9 mouse cellular contexts compared by ENCODE assay signal in genomic region chr9:56926025-56926360, GRCm38 (mm10). TPM values are rescaled to one million over a fixed set of nuclear protein-coding genes. Genes with fewer than 3 reads are reported as not detected.
DNase-seq lines count a peak whose midpoint lies in the region; ATAC-seq and TF ChIP-seq lines count a peak whose summit lies in the region.
"Had no signal": no experiment of that assay in that cellular context is flagged by ENCODE, and none has a peak within 500 bp of the region (broad histone marks: within the 10 kb centered on the region; RNA-seq: fewer than 3 reads in every experiment).

No protein-coding gene starts in this region.

- H3K9me3 ChIP-seq in forebrain, embryonic 10.5 days: peaks cover 8% of the 10 kb centered on the region; the same call in 1 of the 2 replicates
- no peaks in the 10 kb centered on the region for H3K9me3 ChIP-seq in forebrain, embryonic 16.5 days (ENCODE audit: control insufficient read depth, low read length)
- no peaks in the 10 kb centered on the region for H3K9me3 ChIP-seq in hindbrain, embryonic 14.5 days (ENCODE audit: control insufficient read depth, low read length)
- H3K9me3 ChIP-seq in liver, postnatal 0 days (ENCODE audit: low read length): peaks cover 4% of the 10 kb centered on the region; the same call in 1 of the 2 replicates

- H3K9ac ChIP-seq in forebrain, embryonic 16.5 days (replicated peaks; ENCODE audit: low read depth, low read length): no peak overlapping the region
- H3K9ac ChIP-seq in hindbrain, embryonic 14.5 days: no peak overlapping the region
- H3K9ac ChIP-seq in liver, postnatal 0 days (replicated peaks): no peak overlapping the region; the same call in 1 of the 2 replicates

- no peak for DNase-seq in forebrain, embryonic 10.5 days (ENCODE audit: extremely low spot score, low spot score)
- no peak for DNase-seq in layer of hippocampus, adult 2 months (ENCODE audit: low spot score in 2 of 2)
- no peak for DNase-seq in layer of hippocampus, adult 9-11 months
- DNase-seq in hindbrain, embryonic 14.5 days (ENCODE audit: low spot score): no peak
- DNase-seq in liver, postnatal 0 days: no peak
- DNase-seq: right cerebral cortex, adult 18-20 months had no signal

- peaks cover 8% of the 10 kb centered on the region for H3K27me3 ChIP-seq in forebrain, embryonic 10.5 days (ENCODE audit: poor library complexity, severe bottlenecking)
- peaks cover 5% of the 10 kb centered on the region for H3K27me3 ChIP-seq in forebrain, embryonic 16.5 days (replicated peaks; ENCODE audit: control insufficient read depth, insufficient read depth, low read length)
- H3K27me3 ChIP-seq in hindbrain, embryonic 14.5 days (ENCODE audit: control insufficient read depth, insufficient read depth, low read length): peaks cover 12% of the 10 kb centered on the region; the same call in 1 of the 2 replicates
- no peaks in the 10 kb centered on the region for H3K27me3 ChIP-seq in liver, postnatal 0 days (ENCODE audit: insufficient read depth, low read length)

- no peak for TF ChIP-seq EP300 in liver, postnatal 0 days (IDR thresholded peaks at IDR 0.05; ENCODE audit: low read depth)

- H3K36me3 ChIP-seq in forebrain, embryonic 10.5 days (replicated peaks): peaks cover 52% of the 10 kb centered on the region
- H3K36me3 ChIP-seq in forebrain, embryonic 16.5 days (ENCODE audit: control insufficient read depth, insufficient read depth): no peaks in the 10 kb centered on the region
- no peaks in the 10 kb centered on the region for H3K36me3 ChIP-seq in hindbrain, embryonic 14.5 days (replicated peaks; ENCODE audit: control insufficient read depth, insufficient read depth)
- no peaks in the 10 kb centered on the region for H3K36me3 ChIP-seq in liver, postnatal 0 days (replicated peaks; ENCODE audit: insufficient read depth, low read length)

- peaks cover 56% of the 10 kb centered on the region for H3K4me1 ChIP-seq in forebrain, embryonic 10.5 days
- peaks cover 25% of the 10 kb centered on the region for H3K4me1 ChIP-seq in forebrain, embryonic 16.5 days (replicated peaks; ENCODE audit: control insufficient read depth, insufficient read depth, low read length)
- peaks cover 5% of the 10 kb centered on the region; the same call in 1 of the 2 replicates for H3K4me1 ChIP-seq in hindbrain, embryonic 14.5 days (replicated peaks; ENCODE audit: control insufficient read depth, insufficient read depth, low read length)
- peaks cover 31% of the 10 kb centered on the region for H3K4me1 ChIP-seq in liver, postnatal 0 days (ENCODE audit: insufficient read depth)

- H3K27ac ChIP-seq in forebrain, embryonic 10.5 days: no peak overlapping the region
- no peak overlapping the region for H3K27ac ChIP-seq in forebrain, embryonic 16.5 days (ENCODE audit: low read length)
- H3K27ac ChIP-seq in layer of hippocampus, adult 2 months: peak overlapping the region; percentile 90
- no peak overlapping the region for H3K27ac ChIP-seq in hindbrain, embryonic 14.5 days
- H3K27ac ChIP-seq in liver, postnatal 0 days (ENCODE audit: low read depth): no peak overlapping the region; the same call in 1 of the 2 replicates

- H3K4me3 ChIP-seq in forebrain, embryonic 10.5 days: 0 out of 2 replicates have a peak overlapping the region, but pooled peaks have one; percentile 76
- H3K4me3 ChIP-seq in forebrain, embryonic 16.5 days (replicated peaks; ENCODE audit: low read length): no peak overlapping the region
- H3K4me3 ChIP-seq in layer of hippocampus, adult 2 months: peak overlapping the region; percentile 59; the same call in 1 of the 2 replicates
- no peak overlapping the region for H3K4me3 ChIP-seq in hindbrain, embryonic 14.5 days (replicated peaks; ENCODE audit: low read length)
- H3K4me3 ChIP-seq in liver, postnatal 0 days (ENCODE audit: low read depth, low read length): no peak overlapping the region

- 94% methylated on average over 10 of the region's 10 CpGs for WGBS in forebrain, embryonic 10.5 days
- WGBS in forebrain, embryonic 16.5 days: 98% methylated on average over 10 of the region's 10 CpGs
- WGBS in hindbrain, embryonic 14.5 days: 98% methylated on average over 10 of the region's 10 CpGs
- 87% methylated on average over 10 of the region's 10 CpGs for WGBS in liver, postnatal 0 days (ENCODE audit: insufficient replicate concordance)

- TF ChIP-seq CTCF in layer of hippocampus, adult 2 months (conservative IDR thresholded peaks at IDR 0.05): no peak
- no peak for TF ChIP-seq CTCF in liver, postnatal 0 days (IDR thresholded peaks at IDR 0.05; ENCODE audit: low read depth)

- no peak for ATAC-seq in forebrain, embryonic 16.5 days
- no peak for ATAC-seq in hindbrain, embryonic 14.5 days (ENCODE audit: low FRiP score)
- no peak for ATAC-seq in liver, postnatal 0 days
- ATAC-seq in CD4-positive, CD25-positive, alpha-beta regulatory T cell, adult 4 months: no peak
- ATAC-seq in inflammation-experienced regulatory T-cells, adult 6 months: no peak

- H3K4me2 ChIP-seq in forebrain, embryonic 16.5 days (ENCODE audit: low read length): no peak overlapping the region
- peak overlapping the region; percentile 80; the same call in 1 of the 2 replicates for H3K4me2 ChIP-seq in hindbrain, embryonic 14.5 days (replicated peaks)
- peak overlapping the region; percentile 83; the same call in 1 of the 2 replicates for H3K4me2 ChIP-seq in liver, postnatal 0 days (ENCODE audit: low read depth, low read length)

RNA-seq across cellular contexts. Expression of gene Snx33, which starts 2.2 kb away (rescaled TPM):
- 8.6 and 9.9 TPM in 2 replicates for polyA plus RNA-seq in forebrain, embryonic 10.5 days (2016; fragmentation: Nextera tagmentation; extraction: Ambion mirVana)
- polyA plus RNA-seq in forebrain, embryonic 16.5 days (2015; fragmentation: Nextera tagmentation; extraction: Ambion mirVana): 2.2 and 3.1 TPM in 2 replicates
- 1 to 10 TPM; 7.2 to 8.9 TPM for total RNA-seq in layer of hippocampus, adult 2 months (2021)
- 2.1 and 2.4 TPM in 2 replicates for polyA plus RNA-seq in hindbrain, embryonic 14.5 days (2014; fragmentation: Nextera tagmentation; extraction: Ambion mirVana)
- 1.6 and 1.8 TPM in 2 replicates for polyA plus RNA-seq in liver, postnatal 0 days (2015; fragmentation: Nextera tagmentation; extraction: Ambion mirVana)
- polyA plus RNA-seq in CD4-positive, CD25-positive, alpha-beta regulatory T cell, adult 4 months (2017; shearing (Covaris generic)): 1 to 10 TPM; 3.6 to 4.9 TPM
- 1 to 10 TPM; 4.2 to 7.6 (median 5.8) TPM for polyA plus RNA-seq in inflammation-experienced regulatory T-cells, adult 6 months (2017; shearing (Covaris generic))

RNA-seq across cellular contexts. Expression of gene Imp3, which starts 11.3 kb away (rescaled TPM):
- 62.6 and 72.1 TPM in 2 replicates for polyA plus RNA-seq in forebrain, embryonic 10.5 days (2016; fragmentation: Nextera tagmentation; extraction: Ambion mirVana)
- polyA plus RNA-seq in forebrain, embryonic 16.5 days (2015; fragmentation: Nextera tagmentation; extraction: Ambion mirVana): 79.4 and 81.1 TPM in 2 replicates
- 10 to 100 TPM; 54.9 to 56.8 TPM for total RNA-seq in layer of hippocampus, adult 2 months (2021)
- 73.4 and 78.1 TPM in 2 replicates for polyA plus RNA-seq in hindbrain, embryonic 14.5 days (2014; fragmentation: Nextera tagmentation; extraction: Ambion mirVana)
- polyA plus RNA-seq in liver, postnatal 0 days (2015; fragmentation: Nextera tagmentation; extraction: Ambion mirVana): 57.6 and 57.8 TPM in 2 replicates
- polyA plus RNA-seq in CD4-positive, CD25-positive, alpha-beta regulatory T cell, adult 4 months (2017; shearing (Covaris generic)): 10 to 100 TPM; 42.6 to 57.1 TPM
- polyA plus RNA-seq in inflammation-experienced regulatory T-cells, adult 6 months (2017; shearing (Covaris generic)): 10 to 100 TPM; 46.7 to 50.9 (median 48.0) TPM

RNA-seq across cellular contexts. Expression of gene Snupn, which starts 24.7 kb away (rescaled TPM):
- 28.9 and 29.3 TPM in 2 replicates for polyA plus RNA-seq in forebrain, embryonic 10.5 days (2016; fragmentation: Nextera tagmentation; extraction: Ambion mirVana)
- 34.0 and 35.3 TPM in 2 replicates for polyA plus RNA-seq in forebrain, embryonic 16.5 days (2015; fragmentation: Nextera tagmentation; extraction: Ambion mirVana)
- total RNA-seq in layer of hippocampus, adult 2 months (2021): 10 to 100 TPM; 15.2 to 19.1 TPM
- 23.4 and 26.0 TPM in 2 replicates for polyA plus RNA-seq in hindbrain, embryonic 14.5 days (2014; fragmentation: Nextera tagmentation; extraction: Ambion mirVana)
- polyA plus RNA-seq in liver, postnatal 0 days (2015; fragmentation: Nextera tagmentation; extraction: Ambion mirVana): 7.7 and 8.2 TPM in 2 replicates
- 10 to 100 TPM; 22.1 to 23.8 TPM for polyA plus RNA-seq in CD4-positive, CD25-positive, alpha-beta regulatory T cell, adult 4 months (2017; shearing (Covaris generic))
- polyA plus RNA-seq in inflammation-experienced regulatory T-cells, adult 6 months (2017; shearing (Covaris generic)): 10 to 100 TPM; 13.7 to 26.7 (median 16.5) TPM

Comparison
In these comparisons a context has a peak if more than half of its experiments do, and no peak if none do; other contexts are left out.
1. H3K4me3 ChIP-seq: peak in forebrain, embryonic 10.5 days (single experiment) and layer of hippocampus, adult 2 months (single experiment); none in forebrain, embryonic 16.5 days (single experiment), hindbrain, embryonic 14.5 days (single experiment) and liver, postnatal 0 days (single experiment).